8 mouse cellular contexts compared by ENCODE assay signal in the genomic region with DNA sequence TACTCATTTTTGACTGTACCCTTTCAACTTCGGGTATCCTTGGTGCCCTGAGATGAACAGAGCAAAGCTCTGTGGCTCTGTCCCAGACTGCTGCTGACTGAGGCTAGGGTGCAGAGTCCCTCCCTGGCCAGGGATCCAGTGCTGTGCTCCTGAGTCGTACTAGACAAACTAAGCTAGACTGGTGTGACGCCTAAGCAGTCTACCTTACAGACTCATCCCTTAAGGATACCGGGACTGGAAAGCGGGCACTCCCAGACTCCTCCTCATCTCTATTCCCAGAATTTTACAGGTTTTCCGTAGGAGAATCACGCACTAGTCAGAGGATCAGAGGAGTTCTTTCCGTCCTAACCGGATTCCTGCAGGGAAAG. TPM values are rescaled to one million over a fixed set of nuclear protein-coding genes. Genes with fewer than 3 reads are reported as not detected.
DNase-seq lines count a peak whose midpoint lies in the region; ATAC-seq and TF ChIP-seq lines count a peak whose summit lies in the region.

No protein-coding gene starts in this region.

- no peak for TF ChIP-seq CTCF in ES-Bruce4 (IDR thresholded peaks at IDR 0.05; ENCODE audit: low read depth, low read length)

- no peaks in the 10 kb centered on the region for H3K9me3 ChIP-seq in ES-Bruce4 (replicated peaks; ENCODE audit: control insufficient read depth, insufficient read depth, low read length, poor library complexity, severe bottlenecking)
- H3K9me3 ChIP-seq in hindbrain, embryonic 12.5 days (replicated peaks): no peaks in the 10 kb centered on the region

- TF ChIP-seq POLR2A in ES-Bruce4 (IDR thresholded peaks at IDR 0.05; ENCODE audit: insufficient read depth, low read length): no peak

- no peak for TF ChIP-seq EP300 in ES-Bruce4 (IDR thresholded peaks at IDR 0.05; ENCODE audit: insufficient read depth, low read depth, low read length)

- 0 out of 2 replicates have a peak overlapping the region, but pooled peaks have one; percentile 2 for H3K9ac ChIP-seq in ES-Bruce4 (ENCODE audit: low read depth, poor library complexity, severe bottlenecking)
- peak overlapping the region; percentile 53 for H3K9ac ChIP-seq in hindbrain, embryonic 12.5 days

- no peaks in the 10 kb centered on the region for H3K4me1 ChIP-seq in ES-Bruce4 (ENCODE audit: control insufficient read depth, insufficient read depth, low read length)
- 0 out of 2 replicates have a peak, but pooled peaks cover 8% of the 10 kb centered on the region for H3K4me1 ChIP-seq in hindbrain, embryonic 12.5 days

- peak overlapping the region; percentile 77 for H3K4me2 ChIP-seq in hindbrain, embryonic 12.5 days (replicated peaks)

- 0% methylated on average over 9 of the region's 9 CpGs for WGBS in hindbrain, embryonic 12.5 days

- no peaks in the 10 kb centered on the region for H3K36me3 ChIP-seq in ES-Bruce4 (ENCODE audit: control insufficient read depth, insufficient read depth, low read length, poor library complexity, severe bottlenecking)
- H3K36me3 ChIP-seq in hindbrain, embryonic 12.5 days: no peaks in the 10 kb centered on the region

- peak overlapping the region; percentile 17 for H3K4me3 ChIP-seq in ES-Bruce4 (ENCODE audit: low read depth, low read length)
- peak overlapping the region; percentile 41 for H3K4me3 ChIP-seq in hindbrain, embryonic 12.5 days

- no peaks in the 10 kb centered on the region for H3K27me3 ChIP-seq in ES-Bruce4 (ENCODE audit: control insufficient read depth, insufficient read depth, low read length, poor library complexity, severe bottlenecking)
- no peaks in the 10 kb centered on the region for H3K27me3 ChIP-seq in hindbrain, embryonic 12.5 days

- no peak overlapping the region for H3K27ac ChIP-seq in ES-Bruce4 (ENCODE audit: insufficient read depth, low read length)
- no peak overlapping the region for H3K27ac ChIP-seq in hindbrain, embryonic 12.5 days

- DNase-seq in cerebellum, postnatal 25 days: peak; percentile 27 to 43
- DNase-seq in cerebellum, adult 9-11 months: no peak
- DNase-seq in adrenal gland, postnatal 14 days: no peak

- ATAC-seq in hindbrain, embryonic 12.5 days (ENCODE audit: low FRiP score): peak; percentile 89
- ATAC-seq in megakaryocyte, adult 5-6 weeks (ENCODE audit: poor library complexity, severe bottlenecking): peak; percentile 38; the same call in 1 of the 2 replicates
- ATAC-seq in CD4-positive, CD25-positive, alpha-beta regulatory T cell, adult 4 months: no peak
- ATAC-seq in inflammation-experienced regulatory T-cells, adult 6 months: no peak

RNA-seq across cellular contexts. Expression of gene Car3, which starts 0.7 kb away (rescaled TPM):
- 2.6 TPM in 2 replicates for polyA plus RNA-seq in ES-Bruce4 (2011; ENCODE audit: insufficient read depth, insufficient read length, low read depth, missing spikeins)
- 3.7 and 5.8 TPM in 2 replicates for polyA plus RNA-seq in hindbrain, embryonic 12.5 days (2016; fragmentation: Nextera tagmentation; extraction: Ambion mirVana)
- total RNA-seq in megakaryocyte, adult 5-6 weeks (2015): 0.64 TPM in 1 of 2 replicates, not detected in the other
- 0.07 TPM in 1 of 2 replicates, not detected in the other for total RNA-seq in megakaryocyte, adult 5-6 weeks (2017)
- not detected for polyA plus RNA-seq in CD4-positive, CD25-positive, alpha-beta regulatory T cell, adult 4 months (2017; shearing (Covaris generic))
- 928 and 1,198 TPM in 2 replicates for total RNA-seq in adrenal gland, postnatal 14 days (2021)
- polyA plus RNA-seq in inflammation-experienced regulatory T-cells, adult 6 months (2017; shearing (Covaris generic)): not detected

RNA-seq across cellular contexts. Expression of gene Car2, which starts 23.4 kb away (rescaled TPM):
- polyA plus RNA-seq in ES-Bruce4 (2011; ENCODE audit: insufficient read depth, insufficient read length, low read depth, missing spikeins): 154 and 186 TPM in 2 replicates
- 62.0 and 77.2 TPM in 2 replicates for polyA plus RNA-seq in hindbrain, embryonic 12.5 days (2016; fragmentation: Nextera tagmentation; extraction: Ambion mirVana)
- 31.5 and 53.6 TPM in 2 replicates for total RNA-seq in megakaryocyte, adult 5-6 weeks (2015)
- total RNA-seq in megakaryocyte, adult 5-6 weeks (2017): 25.5 and 51.5 TPM in 2 replicates
- 1 to 10 TPM; 4.0 to 6.9 TPM for polyA plus RNA-seq in CD4-positive, CD25-positive, alpha-beta regulatory T cell, adult 4 months (2017; shearing (Covaris generic))
- total RNA-seq in adrenal gland, postnatal 14 days (2021): 38.2 and 51.7 TPM in 2 replicates
- 10 to 100 TPM in 1 of 3 experiments, 1 to 10 TPM in 2; 2.7 to 48.9 (median 4.2) TPM for polyA plus RNA-seq in inflammation-experienced regulatory T-cells, adult 6 months (2017; shearing (Covaris generic))

RNA-seq across cellular contexts. Expression of gene Car1, which starts 54.5 kb away (rescaled TPM):
- not detected in 2 replicates for polyA plus RNA-seq in ES-Bruce4 (2011; ENCODE audit: insufficient read depth, insufficient read length, low read depth, missing spikeins)
- polyA plus RNA-seq in hindbrain, embryonic 12.5 days (2016; fragmentation: Nextera tagmentation; extraction: Ambion mirVana): 0.23 TPM in 1 of 2 replicates, not detected in the other
- 41.5 and 80.5 TPM in 2 replicates for total RNA-seq in megakaryocyte, adult 5-6 weeks (2015)
- 14.1 and 31.5 TPM in 2 replicates for total RNA-seq in megakaryocyte, adult 5-6 weeks (2017)
- polyA plus RNA-seq in CD4-positive, CD25-positive, alpha-beta regulatory T cell, adult 4 months (2017; shearing (Covaris generic)): not detected
- total RNA-seq in adrenal gland, postnatal 14 days (2021): 1.9 and 2.7 TPM in 2 replicates
- not detected for polyA plus RNA-seq in inflammation-experienced regulatory T-cells, adult 6 months (2017; shearing (Covaris generic))

Comparison
In these comparisons a context has a peak if more than half of its experiments do, and no peak if none do; other contexts are left out.
1. DNase-seq: peak in cerebellum, postnatal 25 days (2 of 2); none in cerebellum, adult 9-11 months (single experiment) and adrenal gland, postnatal 14 days (single experiment).
2. ATAC-seq: peak in hindbrain, embryonic 12.5 days (single experiment) and megakaryocyte, adult 5-6 weeks (single experiment); none in CD4-positive, CD25-positive, alpha-beta regulatory T cell, adult 4 months (single experiment) and inflammation-experienced regulatory T-cells, adult 6 months (single experiment).